Mouse (Mus musculus): ENCODE measurements around the gene Ankfy1.
"Not testable (repeated sequence)": the region's sequence is repeated elsewhere in the genome, so short reads cannot be mapped to it uniquely, and the experiment has no call there.

Ankfy1 gene

DNA sequence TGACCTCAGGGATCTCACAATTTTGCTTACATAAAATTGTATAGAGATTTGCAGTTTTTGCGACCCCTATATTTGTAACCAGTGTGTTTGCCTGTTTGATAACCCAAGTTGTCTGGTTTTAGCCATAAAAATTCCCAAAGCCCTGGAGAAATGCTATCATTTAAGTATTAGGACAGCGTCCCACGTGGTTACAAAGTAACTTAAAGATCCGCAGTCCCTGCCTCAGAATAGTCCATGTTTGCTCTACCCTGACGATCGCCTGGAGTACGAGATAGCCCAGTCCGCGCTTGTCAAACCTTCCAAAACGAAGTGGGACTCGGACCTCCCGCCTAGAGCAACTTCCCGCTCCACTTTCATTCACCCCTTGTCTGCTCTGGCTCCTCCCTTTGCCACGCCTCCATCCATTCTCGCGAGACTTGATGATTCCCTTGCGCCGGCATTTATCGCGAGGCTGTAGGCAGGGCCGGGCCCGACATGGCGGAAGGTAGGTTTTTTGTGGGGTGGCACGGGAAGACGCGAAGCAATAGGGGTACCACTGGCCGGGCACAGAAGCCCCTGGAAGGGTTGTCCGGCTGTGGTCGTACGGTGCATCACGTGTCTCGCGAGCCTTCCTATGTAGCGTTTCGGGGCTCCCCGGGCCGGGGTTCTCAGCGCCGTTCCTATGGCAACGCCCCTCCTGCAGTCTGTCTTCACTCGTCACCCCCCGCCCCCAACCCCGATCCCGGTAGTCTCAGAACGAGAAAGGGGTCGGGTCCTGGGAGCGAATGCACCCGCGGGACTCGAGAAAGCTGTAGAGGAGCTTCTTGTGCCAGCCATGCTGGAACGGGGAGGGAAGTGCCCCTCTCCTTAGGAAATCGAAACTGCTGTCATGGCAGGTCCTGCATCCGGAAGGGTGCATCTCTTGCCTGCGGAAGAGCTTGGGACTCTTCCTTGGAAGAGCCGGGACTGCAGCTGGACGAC, at the start of gene Ankfy1:
Ankfy1 (plus strand) TSS at position 456 of the 960 bp plus-strand sequence.
- DNase-seq (ENCODE audit: extremely low spot score, low read depth, low spot score), result peak; percentile 89

DNA sequence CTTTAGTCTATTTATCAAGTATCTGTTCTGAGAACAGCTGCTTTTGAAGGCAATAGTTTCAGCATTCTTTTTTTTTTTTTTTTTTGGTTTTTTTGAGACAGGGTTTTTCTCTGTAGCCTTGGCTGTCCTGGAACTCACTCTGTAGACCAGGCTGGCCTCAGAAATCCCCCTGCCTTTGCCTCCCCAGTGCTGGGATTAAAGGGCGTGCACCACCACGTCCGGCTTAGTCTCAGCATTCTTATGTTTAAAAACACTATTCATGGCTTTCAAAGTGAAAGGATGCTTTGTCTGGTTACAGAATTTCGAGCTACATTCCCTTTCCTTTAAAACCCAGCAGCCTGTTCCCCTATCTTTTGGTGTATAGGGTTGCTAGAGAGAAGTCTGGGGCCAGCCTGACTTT, 47.1 kb upstream of the Ankfy1 start:
- DNase-seq (ENCODE audit: extremely low spot score, low read depth, low spot score), result no peak

- no peak for DNase-seq (ENCODE audit: extremely low spot score, low read depth, low spot score)
These were observed 44.4 kb upstream of the Ankfy1 start for GRCm38 (mm10) chr11:72645386-72645785.

GRCm38 (mm10) chr11:72650347-72650746, 39.5 kb upstream of the Ankfy1 start:
- DNase-seq (ENCODE audit: extremely low spot score, low read depth, low spot score), result no peak

DNA sequence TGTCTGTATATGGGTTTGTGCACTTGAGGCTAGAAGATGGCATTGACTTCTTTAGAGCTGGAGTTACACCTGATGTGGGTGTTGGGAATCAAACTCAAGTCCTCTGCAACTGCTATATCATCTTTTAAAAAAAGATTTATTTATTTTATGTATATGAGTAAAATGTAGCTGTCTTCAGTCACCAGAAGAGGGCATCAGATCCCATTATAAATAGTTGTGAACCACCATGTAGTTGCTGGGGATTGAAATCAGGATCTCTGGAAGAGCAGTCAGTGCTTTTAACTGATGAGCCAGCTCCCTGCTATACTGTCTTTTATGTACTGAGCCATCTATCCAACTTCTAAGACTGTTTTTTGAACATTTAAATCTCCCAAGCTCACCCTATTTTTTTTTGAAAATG, 29.9 kb upstream of the Ankfy1 start:
- no peak for DNase-seq (ENCODE audit: extremely low spot score, low read depth, low spot score)

DNA sequence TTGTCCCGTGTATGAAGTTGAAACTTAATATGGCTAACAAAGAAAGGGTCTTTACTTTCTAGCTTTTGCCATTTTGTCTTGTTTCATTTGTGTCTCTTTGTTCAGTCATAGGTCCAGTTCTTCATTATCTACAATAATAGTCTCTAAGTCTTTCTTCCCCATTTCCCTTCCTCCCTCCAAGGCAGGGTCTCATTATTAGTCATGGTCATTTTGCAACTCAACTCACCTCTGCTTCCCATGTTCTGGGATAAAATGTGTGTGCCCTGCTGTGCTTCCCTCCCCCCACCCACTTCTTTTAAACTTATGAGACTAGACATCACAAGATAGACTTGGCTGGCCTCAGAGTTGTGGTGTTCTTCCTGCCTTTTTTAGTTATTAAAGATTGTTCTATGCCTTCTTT, 29.4 kb upstream of the Ankfy1 start:
- DNase-seq (ENCODE audit: extremely low spot score, low read depth, low spot score), result no peak

- DNase-seq (ENCODE audit: extremely low spot score, low read depth, low spot score), result no peak
These were observed 25.2 kb upstream of the Ankfy1 start for GRCm38 (mm10) chr11:72664641-72665040.

DNA sequence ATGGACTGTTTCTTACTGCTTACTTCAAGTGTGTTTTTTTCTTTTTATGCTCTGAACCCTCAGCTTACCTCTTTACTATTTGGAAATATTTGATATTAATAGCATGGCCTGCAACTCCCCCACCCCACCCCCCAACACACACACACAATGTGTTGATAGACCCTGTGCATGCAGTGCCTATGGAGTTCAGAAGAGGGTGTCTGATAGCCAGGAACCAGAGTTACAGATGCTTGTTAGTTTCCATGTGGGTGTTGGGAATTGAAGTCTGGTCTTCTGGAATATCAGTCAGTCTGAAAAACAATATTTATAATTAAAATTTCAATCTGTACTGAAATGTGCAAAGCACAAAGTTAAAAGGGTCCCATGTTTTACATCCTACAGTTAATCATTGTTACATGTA, 19.2 kb upstream of the Ankfy1 start:
- no peak for DNase-seq (ENCODE audit: extremely low spot score, low read depth, low spot score)

- DNase-seq (ENCODE audit: extremely low spot score, low read depth, low spot score), result no peak
These were observed 18.4 kb upstream of the Ankfy1 start for GRCm38 (mm10) chr11:72671294-72671988.

GRCm38 (mm10) chr11:72672438-72672837, 17.4 kb upstream of the Ankfy1 start:
- DNase-seq (ENCODE audit: extremely low spot score, low read depth, low spot score), result no peak

- DNase-seq (ENCODE audit: extremely low spot score, low read depth, low spot score), result no peak
These were observed 14.5 kb upstream of the Ankfy1 start for GRCm38 (mm10) chr11:72675280-72675679.

GRCm38 (mm10) chr11:72680726-72681125, 9.1 kb upstream of the Ankfy1 start:
- DNase-seq (ENCODE audit: extremely low spot score, low read depth, low spot score), result no peak

DNA sequence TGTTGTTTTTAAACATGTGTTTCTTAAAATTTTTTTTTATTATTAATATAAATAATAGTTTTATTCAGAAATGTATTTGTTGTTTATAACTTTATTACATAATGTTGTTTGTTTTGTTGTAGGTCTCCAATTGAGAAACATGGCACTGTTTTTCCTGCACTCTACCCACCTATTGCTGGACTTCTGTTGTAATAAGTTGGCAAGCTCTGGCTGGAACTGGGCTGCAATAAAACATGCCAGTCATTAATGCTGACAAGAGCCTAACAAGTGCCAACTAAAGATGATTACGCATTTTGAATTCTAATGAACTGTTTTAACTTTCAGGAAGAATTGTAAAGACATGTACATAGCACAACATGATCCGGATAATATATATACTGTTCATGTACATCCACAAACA, 6.4 kb upstream of the Ankfy1 start:
- no peak for DNase-seq (ENCODE audit: extremely low spot score, low read depth, low spot score)

DNA sequence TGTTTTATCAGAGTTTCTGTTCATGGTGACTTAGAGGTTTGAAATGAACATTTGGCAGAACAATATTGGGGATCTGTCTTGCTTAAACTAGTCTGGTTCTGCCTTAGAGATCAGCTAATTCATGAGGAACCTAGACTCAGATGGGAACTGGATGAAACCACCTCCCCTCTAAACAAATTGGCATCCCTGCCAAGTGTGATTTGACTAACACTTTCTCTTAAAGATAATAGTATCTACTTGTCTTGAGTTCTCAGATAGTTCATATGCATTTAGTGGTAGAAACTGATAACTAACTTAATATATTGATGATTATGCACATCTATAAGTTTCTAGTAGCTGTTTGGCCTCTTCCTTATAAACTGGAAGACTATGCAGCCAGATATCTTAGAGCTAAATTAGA, 3.1 kb upstream of the Ankfy1 start:
- DNase-seq (ENCODE audit: extremely low spot score, low read depth, low spot score), result no peak

DNA sequence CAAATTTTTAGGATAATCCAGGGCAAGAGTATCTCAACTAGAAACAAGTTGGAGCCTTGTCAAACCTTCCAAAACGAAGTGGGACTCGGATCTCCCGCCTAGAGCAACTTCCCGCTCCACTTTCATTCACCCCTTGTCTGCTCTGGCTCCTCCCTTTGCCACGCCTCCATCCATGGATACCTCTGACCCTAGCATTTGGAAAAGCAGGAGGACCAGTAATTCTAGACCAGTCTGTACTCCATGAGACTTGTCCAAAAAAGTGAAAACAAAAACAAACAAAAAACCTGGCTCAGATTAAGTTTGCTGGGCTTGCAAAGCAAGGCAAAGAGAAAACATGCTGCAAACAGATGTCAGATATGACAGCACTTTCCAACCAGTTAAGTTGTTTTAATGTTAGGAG, 1.6 kb upstream of the Ankfy1 start:
- DNase-seq (ENCODE audit: extremely low spot score, low read depth, low spot score), result no peak

DNA sequence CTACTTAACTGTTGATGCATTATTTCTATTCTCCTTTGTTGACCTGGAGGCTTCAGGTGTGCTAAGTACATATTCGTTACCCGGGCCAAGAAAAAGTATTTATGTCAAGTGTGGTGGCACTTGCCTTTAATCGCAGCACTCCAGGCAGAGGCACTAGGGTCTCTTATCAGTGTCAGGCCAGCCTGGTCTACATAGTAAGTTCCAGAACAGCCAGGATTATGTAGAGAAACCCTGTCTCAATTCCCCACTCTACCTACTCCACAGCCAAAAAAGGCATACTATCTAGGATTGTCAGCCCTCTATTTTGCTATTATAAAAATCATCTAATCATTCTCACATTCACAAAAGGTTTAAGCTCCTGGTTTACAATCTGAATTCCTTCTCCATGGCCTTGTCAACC, 691 bp upstream of the Ankfy1 start:
- DNase-seq (ENCODE audit: extremely low spot score, low read depth, low spot score), result no peak

DNA sequence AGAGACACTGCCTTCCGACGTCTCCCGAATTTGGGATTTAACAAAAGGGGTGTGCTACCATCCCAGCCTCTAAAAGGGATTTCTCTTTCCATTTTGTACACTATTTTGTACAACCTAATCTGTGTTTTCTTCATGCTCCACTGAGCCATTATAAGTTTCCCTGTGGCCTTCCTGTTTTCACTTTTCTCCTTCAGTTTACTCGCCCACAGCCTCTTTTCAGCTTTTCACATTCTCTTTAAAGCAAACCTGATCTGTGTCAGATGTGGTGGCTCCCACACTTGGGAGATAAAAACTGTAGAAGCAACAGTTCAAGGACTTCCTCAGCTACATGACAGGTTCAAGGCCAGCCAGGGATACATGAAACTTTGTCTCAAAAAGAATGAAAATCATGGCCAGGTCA, 2.5 kb downstream of the Ankfy1 start:
- no peak for DNase-seq (ENCODE audit: extremely low spot score, low read depth, low spot score)

GRCm38 (mm10) chr11:72695025-72695424, 5.2 kb downstream of the Ankfy1 start:
- no peak for DNase-seq (ENCODE audit: extremely low spot score, low read depth, low spot score)

GRCm38 (mm10) chr11:72696368-72696971, 6.7 kb downstream of the Ankfy1 start:
- no peak for DNase-seq (ENCODE audit: extremely low spot score, low read depth, low spot score)

GRCm38 (mm10) chr11:72697323-72697722, 7.5 kb downstream of the Ankfy1 start:
- no peak for DNase-seq (ENCODE audit: extremely low spot score, low read depth, low spot score)

- DNase-seq (ENCODE audit: extremely low spot score, low read depth, low spot score), result not testable (repeated sequence)
These were observed 15.3 kb downstream of the Ankfy1 start for GRCm38 (mm10) chr11:72705111-72705510.

DNA sequence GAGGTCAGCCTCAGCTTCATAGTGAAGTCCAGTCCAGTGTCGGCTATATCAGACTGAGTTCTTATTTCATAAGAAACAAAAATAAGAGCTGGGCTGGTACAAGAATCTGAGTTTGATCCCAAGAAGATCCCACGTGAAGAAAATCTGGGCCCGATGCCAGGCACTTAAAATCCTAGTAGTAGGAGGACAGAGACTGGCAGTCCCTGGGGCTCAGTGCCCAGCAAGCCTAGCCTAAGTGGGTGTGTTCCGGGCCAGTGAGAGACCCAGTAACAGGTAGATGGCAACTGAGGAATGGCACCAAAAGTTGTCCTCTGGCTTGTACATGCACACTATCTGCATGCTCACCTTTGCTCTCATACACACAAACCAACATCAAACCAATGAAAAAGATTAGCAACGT, 22.9 kb downstream of the Ankfy1 start:
- no peak for DNase-seq (ENCODE audit: extremely low spot score, low read depth, low spot score)
